Mouse (Mus musculus) megakaryocyte-erythroid progenitor cell, adult 5-6 weeks (primary cell): ENCODE results near the gene Rgs3. TPM values are rescaled to one million over a fixed set of nuclear protein-coding genes. Genes with fewer than 3 reads are reported as not detected.

Experiments
- ATAC-seq: replicated peaks from 2 replicates; pipeline ENCODE4 v1.8.0; 2016; ENCODE audit warnings: mild to moderate bottlenecking, inconsistent platforms; ENCODE audit not compliant: severe bottlenecking, poor library complexity, low FRiP score, low TSS enrichment
- total RNA-seq, 2 experiments: library from RNA; stranded (forward) in 1 of 2; stranded (reverse) in 1 of 2; fragments of 200-1000, 215-1000 nt in 1 of 2; fragments of >200 nt in 1 of 2; fragmentation: Nextera tagmentation in 1 of 2; gene quantifications; 2 replicates each; pipeline ENCODE4 v1.2.3; 2014 to 2017

Rgs3 gene
- total RNA-seq, 2 experiments from 2014 or later: 0.68 to 5.0 TPM

- ATAC-seq: no peak
Observed at GRCm38 (mm10) chr4:62698521-62698920, 138.9 kb downstream of the Rgs3 start.

- peak; percentile 56 for ATAC-seq
Observed at GRCm38 (mm10) chr4:62699191-62699812, 139.7 kb downstream of the Rgs3 start.

- no peak for ATAC-seq
Observed at GRCm38 (mm10) chr4:62700426-62700825, 140.8 kb downstream of the Rgs3 start.

GRCm38 (mm10) chr4:62703151-62703550 is 143.5 kb downstream of the Rgs3 start:
- ATAC-seq: no peak

GRCm38 (mm10) chr4:62704204-62704603 is 144.6 kb downstream of the Rgs3 start:
- ATAC-seq: no peak

GRCm38 (mm10) chr4:62705013-62705412 is 145.4 kb downstream of the Rgs3 start:
- no peak for ATAC-seq

GRCm38 (mm10) chr4:62705749-62706148 is 146.1 kb downstream of the Rgs3 start:
- ATAC-seq: no peak

GRCm38 (mm10) chr4:62708084-62708483 is 148.4 kb downstream of the Rgs3 start:
- no peak for ATAC-seq

GRCm38 (mm10) chr4:62708994-62709393 is 149.3 kb downstream of the Rgs3 start:
- ATAC-seq: no peak

GRCm38 (mm10) chr4:62709448-62709847 is 149.8 kb downstream of the Rgs3 start:
- no peak for ATAC-seq

GRCm38 (mm10) chr4:62711159-62711558 is 151.5 kb downstream of the Rgs3 start:
- ATAC-seq: no peak

- no peak for ATAC-seq
Observed at GRCm38 (mm10) chr4:62711582-62711981, 151.9 kb downstream of the Rgs3 start.

GRCm38 (mm10) chr4:62720861-62721260 is 161.2 kb downstream of the Rgs3 start:
- ATAC-seq: no peak

GRCm38 (mm10) chr4:62722021-62722426 is 162.4 kb downstream of the Rgs3 start:
- ATAC-seq: no peak

GRCm38 (mm10) chr4:62723795-62724194 is 164.1 kb downstream of the Rgs3 start:
- ATAC-seq: no peak

GRCm38 (mm10) chr4:62726282-62726937 is 166.8 kb downstream of the Rgs3 start:
- ATAC-seq: no peak

GRCm38 (mm10) chr4:62727541-62728303 is 168.1 kb downstream of the Rgs3 start:
- no peak for ATAC-seq

GRCm38 (mm10) chr4:62728471-62728870 is 168.8 kb downstream of the Rgs3 start:
- ATAC-seq: no peak

GRCm38 (mm10) chr4:62729191-62729590 is 169.5 kb downstream of the Rgs3 start:
- ATAC-seq: no peak

GRCm38 (mm10) chr4:62729941-62730340 is 170.3 kb downstream of the Rgs3 start:
- ATAC-seq: no peak

- no peak for ATAC-seq
Observed at GRCm38 (mm10) chr4:62730861-62731260, 171.2 kb downstream of the Rgs3 start.
